Mouse (Mus musculus) small intestine, adult 2 months (tissue): ENCODE results near the gene Luc7l3.

Experiments
- CTCF ChIP-seq: fragments of 200-500 bp; IDR thresholded peaks from 2 replicates; pipeline ENCODE4 v1.5.1; 2012; ENCODE audit warnings: low read depth, mild to moderate bottlenecking, control low read depth, inconsistent platforms, low read length, moderate library complexity, mixed read lengths; ENCODE audit not compliant: insufficient replicate concordance, insufficient read length; ENCODE audit errors: extremely low read depth
- POLR2A ChIP-seq: fragments of 200-500 bp; IDR thresholded peaks from 2 replicates; pipeline ENCODE4 v1.6.1; 2012; ENCODE audit warnings: low read depth, mild to moderate bottlenecking, control low read depth, inconsistent platforms, low read length, moderate library complexity

DNA sequence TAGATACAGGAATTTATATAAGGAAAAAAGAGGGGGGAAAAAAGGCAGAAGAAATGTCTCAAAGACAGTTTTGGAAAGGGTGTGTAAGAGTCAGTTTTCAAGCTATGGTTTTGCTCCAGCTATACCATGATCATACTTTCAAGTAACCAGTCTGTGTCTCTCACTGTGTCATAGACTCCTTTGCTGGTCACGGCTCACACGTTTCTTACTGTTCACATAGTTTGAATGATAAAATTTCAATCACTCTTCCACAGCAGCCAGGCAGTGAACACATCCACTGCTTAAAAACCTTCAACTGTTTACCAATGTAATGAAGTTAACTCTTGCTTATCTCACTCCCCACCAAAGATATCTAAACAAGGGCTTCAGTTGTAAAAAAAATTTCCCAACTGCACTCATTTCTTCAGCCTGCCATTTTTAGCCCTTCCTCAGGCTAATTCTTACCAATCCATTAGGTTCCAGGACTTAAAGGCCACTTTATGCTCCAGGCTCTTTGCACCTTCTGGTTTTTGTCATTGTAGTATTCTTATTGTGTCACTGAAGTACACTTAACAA is 7.6 kb downstream of the Luc7l3 start:
- TF ChIP-seq CTCF (no peak), POLR2A (no peak)
